Mouse (Mus musculus): ENCODE measurements around the gene Rpe.
A peak's percentile ranks its signal among the peaks of the same experiment; 100 is the strongest.
"Not testable (repeated sequence)": the region's sequence is repeated elsewhere in the genome, so short reads cannot be mapped to it uniquely, and the experiment has no call there.

The Rpe gene

DNA sequence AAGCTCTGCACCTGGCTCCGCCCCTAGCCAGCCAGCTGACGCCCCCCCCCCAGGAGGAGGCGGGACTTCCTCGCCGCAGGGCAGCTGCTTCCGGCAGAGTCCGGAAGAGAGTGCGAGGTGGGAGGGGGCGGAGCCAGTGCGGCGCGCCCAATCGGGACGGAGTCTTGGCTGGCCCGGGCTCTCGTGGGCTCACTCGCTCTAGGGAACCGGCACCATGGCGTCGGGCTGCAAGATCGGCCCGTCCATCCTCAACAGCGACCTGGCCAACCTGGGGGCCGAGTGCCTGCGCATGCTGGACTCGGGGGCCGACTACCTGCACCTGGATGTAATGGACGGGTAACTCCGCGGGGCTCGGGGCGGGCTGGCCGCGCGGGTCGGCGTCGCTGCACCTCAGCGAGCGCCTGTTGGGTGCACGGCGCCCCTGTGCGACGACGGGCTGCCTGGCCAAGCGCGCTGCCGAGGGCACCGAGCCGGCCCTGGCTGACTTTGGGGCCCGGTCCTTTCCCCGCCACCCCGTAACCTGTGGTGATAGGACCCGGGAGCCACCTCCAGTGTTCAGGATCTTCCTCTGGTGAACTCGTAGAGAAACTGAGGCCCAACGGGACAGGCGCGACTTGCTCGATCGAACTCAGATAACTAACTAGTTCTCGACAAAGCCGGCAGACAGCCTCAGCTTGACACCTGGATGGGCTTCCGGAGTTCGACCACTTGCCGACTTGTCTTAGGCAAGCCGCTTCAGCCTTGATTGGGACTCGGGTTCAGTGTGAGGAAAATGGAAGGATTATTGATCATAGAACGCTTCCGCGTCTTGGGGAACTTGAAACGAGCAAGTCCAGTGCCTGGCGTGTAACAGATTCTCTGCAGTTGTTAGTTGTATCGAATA lies at the start of gene Rpe:
Gene Rpe, plus strand, starts transcription at position 139 of the 883 bp plus-strand sequence.
- DNase-seq (ENCODE audit: low spot score in 2 of 2) = peak; percentile 85 to 95

GRCm38 (mm10) chr1:66655119-66655746 lies 45.4 kb upstream of the Rpe start:
- DNase-seq (ENCODE audit: low spot score in 2 of 2) = no peak

DNA sequence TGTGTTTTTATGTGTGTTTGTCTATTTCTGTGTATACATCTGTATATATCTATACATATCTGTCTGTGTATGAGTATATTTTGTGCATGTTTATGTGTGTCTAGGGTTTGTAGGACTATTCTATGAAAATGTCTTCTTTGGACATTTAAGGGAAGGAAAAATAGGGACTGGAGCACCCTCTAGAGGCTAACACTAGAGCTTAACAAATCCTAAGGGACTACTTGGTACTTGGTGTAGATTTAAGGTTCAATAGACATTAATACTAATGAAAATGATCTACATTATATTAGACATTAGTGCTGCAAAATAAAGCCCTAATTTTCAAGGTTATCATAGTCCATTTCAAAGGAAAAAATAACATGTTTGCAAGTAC lies 44.9 kb upstream of the Rpe start:
- no peak for DNase-seq (ENCODE audit: low spot score in 2 of 2)

- no peak for DNase-seq (ENCODE audit: low spot score in 2 of 2)
Observed at GRCm38 (mm10) chr1:66671475-66671874, 29.2 kb upstream of the Rpe start.

- DNase-seq (ENCODE audit: low spot score in 2 of 2) = no peak
Observed at GRCm38 (mm10) chr1:66672812-66673211, 27.8 kb upstream of the Rpe start.

DNA sequence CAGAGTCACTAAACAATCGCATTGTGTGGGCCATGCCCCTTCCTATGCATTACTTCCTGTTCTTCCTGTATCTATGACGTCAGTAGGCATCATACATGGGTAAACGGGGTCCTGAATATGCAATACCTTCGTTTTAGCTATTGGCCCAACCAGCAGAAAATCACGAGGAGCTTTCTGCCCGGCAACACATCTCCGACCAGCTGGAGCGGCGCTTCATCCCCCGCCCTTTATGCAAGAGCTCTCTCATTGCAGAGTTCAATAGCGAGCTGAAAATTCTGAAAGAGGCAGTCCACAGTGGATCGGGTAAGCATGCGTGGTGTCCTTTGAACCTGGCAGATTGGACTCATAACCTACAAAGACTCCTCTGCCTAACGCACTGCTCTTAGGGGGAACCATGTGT lies 22.7 kb upstream of the Rpe start:
- no peak for DNase-seq (ENCODE audit: low spot score in 2 of 2)

GRCm38 (mm10) chr1:66678662-66679061 lies 22.0 kb upstream of the Rpe start:
- DNase-seq (ENCODE audit: low spot score in 2 of 2) = no peak

- DNase-seq (ENCODE audit: low spot score in 2 of 2) = no peak
Observed at GRCm38 (mm10) chr1:66682974-66683373, 17.7 kb upstream of the Rpe start.

GRCm38 (mm10) chr1:66691772-66692171 lies 8.9 kb upstream of the Rpe start:
- DNase-seq (ENCODE audit: low spot score in 2 of 2) = no peak

- no peak for DNase-seq (ENCODE audit: low spot score in 2 of 2)
Observed at GRCm38 (mm10) chr1:66692308-66692707, 8.3 kb upstream of the Rpe start.

DNA sequence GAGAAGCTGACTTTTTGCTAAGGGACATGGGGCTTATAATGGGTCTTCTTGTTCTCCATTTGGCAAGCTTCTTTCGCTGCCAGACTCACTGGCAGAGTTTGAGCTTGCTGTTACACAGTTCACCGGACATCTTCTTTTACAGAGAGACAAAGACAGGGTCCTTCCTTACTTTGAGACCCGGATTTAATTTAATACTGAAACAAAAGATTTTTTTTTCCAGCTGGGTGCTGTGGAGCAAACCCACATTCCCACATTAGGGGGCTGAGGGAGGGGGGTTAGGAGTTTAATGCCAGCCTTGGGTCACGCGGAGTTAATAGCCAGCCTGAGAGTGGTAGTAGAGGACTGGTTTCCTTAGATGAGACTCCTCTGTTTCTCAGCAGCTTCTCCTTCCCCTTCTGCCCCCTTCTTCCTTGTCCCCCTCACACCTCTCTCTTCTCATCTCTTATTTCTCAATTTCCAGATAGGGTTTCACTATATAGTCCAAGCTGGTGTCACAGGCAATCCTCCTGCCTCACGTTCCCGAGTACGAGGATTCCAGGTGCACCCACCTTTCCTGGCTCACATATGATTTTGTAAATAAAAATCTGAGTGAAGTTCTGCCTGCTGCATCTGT lies 7.7 kb upstream of the Rpe start:
- DNase-seq (ENCODE audit: low spot score in 2 of 2) = no peak

DNA sequence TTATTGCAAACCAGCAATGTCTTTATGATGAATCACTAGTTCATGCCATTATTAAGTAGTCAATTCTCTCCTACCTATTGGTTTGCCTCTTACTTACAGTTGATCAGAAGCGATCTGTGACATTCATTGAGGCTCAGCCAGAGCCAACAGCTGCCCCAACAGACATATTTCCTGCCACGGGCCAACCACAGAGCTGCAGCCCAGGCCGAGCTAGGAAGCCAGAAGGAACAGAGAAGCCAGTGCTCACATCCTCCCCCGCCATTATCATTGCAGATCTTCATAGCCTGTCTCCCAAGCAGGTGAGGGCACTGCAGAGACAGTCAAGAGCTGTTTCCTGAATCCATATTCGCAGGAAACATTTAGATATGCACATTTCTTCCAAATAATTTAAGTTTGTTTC lies 6.4 kb upstream of the Rpe start:
- no peak for DNase-seq (ENCODE audit: low spot score in 2 of 2)

- DNase-seq (ENCODE audit: low spot score in 2 of 2) = no peak
Observed at GRCm38 (mm10) chr1:66695296-66695695, 5.3 kb upstream of the Rpe start.

GRCm38 (mm10) chr1:66699630-66700029 lies 1.0 kb upstream of the Rpe start:
- DNase-seq (ENCODE audit: low spot score in 2 of 2) = not testable (repeated sequence)

GRCm38 (mm10) chr1:66700149-66700692 lies 410 bp upstream of the Rpe start:
- DNase-seq (ENCODE audit: low spot score in 2 of 2) = no peak

DNA sequence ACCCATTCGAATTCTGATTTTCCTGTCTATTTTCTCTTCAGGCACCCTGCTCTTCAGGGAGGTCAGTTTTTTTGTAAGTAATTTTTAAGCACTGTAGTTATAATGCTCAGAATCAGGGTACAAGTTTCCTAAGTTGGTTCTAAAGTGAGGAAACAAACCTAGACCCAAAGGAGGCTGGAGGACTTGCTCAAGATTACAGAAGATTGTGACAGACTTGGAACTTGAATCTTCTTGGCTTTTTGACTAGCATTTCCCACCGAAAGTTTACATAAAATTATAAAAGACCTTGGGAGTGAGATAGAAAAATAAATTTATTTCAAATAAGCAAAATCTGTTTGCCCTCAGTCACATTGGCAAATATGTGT lies 927 bp downstream of the Rpe start:
- no peak for DNase-seq (ENCODE audit: low spot score in 2 of 2)

- no peak for DNase-seq (ENCODE audit: low spot score in 2 of 2)
Observed at GRCm38 (mm10) chr1:66702623-66703345, 2.2 kb downstream of the Rpe start.

GRCm38 (mm10) chr1:66704523-66704922 lies 3.9 kb downstream of the Rpe start:
- DNase-seq (ENCODE audit: low spot score in 2 of 2) = no peak

- DNase-seq (ENCODE audit: low spot score in 2 of 2) = no peak
Observed at GRCm38 (mm10) chr1:66712859-66713258, 12.2 kb downstream of the Rpe start.

- DNase-seq (ENCODE audit: low spot score in 2 of 2) = no peak
Observed at GRCm38 (mm10) chr1:66730581-66730980, 29.9 kb downstream of the Rpe start.

DNA sequence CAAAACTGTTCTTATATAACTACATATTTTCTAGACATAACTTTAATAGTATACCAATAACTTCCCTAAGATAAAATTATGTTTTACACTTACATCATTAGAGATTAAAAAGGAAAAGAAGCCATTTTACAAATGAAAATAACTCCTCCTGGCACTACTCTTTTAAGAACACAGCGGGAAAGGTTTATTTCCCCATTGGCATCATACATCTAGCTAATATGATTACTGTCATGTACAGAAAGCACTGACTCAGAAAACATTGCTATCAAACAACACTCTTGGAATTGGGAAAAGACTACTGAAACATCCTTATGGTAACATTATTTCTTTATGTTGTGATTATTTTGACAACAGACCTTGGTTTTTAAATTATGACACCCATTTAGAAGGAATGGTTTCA lies 68.1 kb downstream of the Rpe start:
- DNase-seq (ENCODE audit: low spot score in 2 of 2) = no peak

All from spleen, postnatal 10 days (tissue).